Mouse (Mus musculus) MEL (cell line): Measurements from ENCODE around the gene Scaper.

Experiments used
- CHD2 ChIP-seq: IDR thresholded peaks from 2 replicates; pipeline ENCODE4 v1.6.1; 2011; ENCODE audit warnings: low read length, improper control_type of control experiment
- CTCF ChIP-seq, 3 experiments: IDR thresholded peaks in 2 of 3; conservative IDR thresholded peaks in 1 of 3; 2 replicates each; pipeline ENCODE4 v1.5.1; 2011 to 2012; ENCODE audit warnings: low read length in 3 of 3, low read depth in 2 of 3, mild to moderate bottlenecking in 2 of 3, improper control_type of control experiment in 1 of 3, inconsistent platforms in 1 of 3, mixed read lengths in 1 of 3, moderate library complexity in 1 of 3; ENCODE audit not compliant: control insufficient read depth in 1 of 3, insufficient read depth in 1 of 3, poor library complexity in 1 of 3, severe bottlenecking in 1 of 3
- ETS1 ChIP-seq: IDR thresholded peaks from 2 replicates; pipeline ENCODE4 v1.6.1; 2012; ENCODE audit warnings: low read depth, mild to moderate bottlenecking, inconsistent platforms, low read length, improper control_type of control experiment, moderate library complexity
- JUND ChIP-seq: IDR thresholded peaks from 2 replicates; pipeline ENCODE4 v1.6.1; 2011; ENCODE audit warnings: low read depth, mild to moderate bottlenecking, improper control_type of control experiment, low read length
- MAX ChIP-seq: IDR thresholded peaks from 2 replicates; pipeline ENCODE4 v1.6.1; 2011; ENCODE audit warnings: low read length, improper control_type of control experiment
- POLR2A ChIP-seq, 2 experiments: IDR thresholded peaks; 2 replicates each; pipeline ENCODE4 v1.6.1; 2011 to 2012; ENCODE audit warnings: low read length in 2 of 2, mild to moderate bottlenecking in 2 of 2, control low read depth in 1 of 2, improper control_type of control experiment in 1 of 2, low read depth in 1 of 2, moderate library complexity in 1 of 2; ENCODE audit not compliant: control insufficient read depth in 1 of 2, insufficient read depth in 1 of 2, poor library complexity in 1 of 2
- POLR2AphosphoS2 ChIP-seq: IDR thresholded peaks from 2 replicates; pipeline ENCODE4 v1.6.1; 2011; ENCODE audit warnings: low read length, improper control_type of control experiment
- SIN3A ChIP-seq: IDR thresholded peaks from 2 replicates; pipeline ENCODE4 v1.6.1; 2012; ENCODE audit warnings: low read length, improper control_type of control experiment, inconsistent platforms
- SMC3 ChIP-seq: IDR thresholded peaks from 2 replicates; pipeline ENCODE4 v1.6.1; 2011; ENCODE audit warnings: low read depth, low read length, improper control_type of control experiment
- TBP ChIP-seq: IDR thresholded peaks from 2 replicates; pipeline ENCODE4 v1.8.0; 2011; ENCODE audit warnings: low read depth, low read length, improper control_type of control experiment
- USF1 ChIP-seq: IDR thresholded peaks from 2 replicates; pipeline ENCODE4 v1.6.1; 2014; ENCODE audit warnings: low read depth, mild to moderate bottlenecking, inconsistent platforms, low read length, improper control_type of control experiment, moderate library complexity
- USF2 ChIP-seq, 2 experiments: IDR thresholded peaks; 2 replicates each; pipeline ENCODE4 v1.6.1; 2011 to 2012; ENCODE audit warnings: improper control_type of control experiment in 2 of 2, low read length in 2 of 2, borderline replicate concordance in 1 of 2, inconsistent platforms in 1 of 2, low read depth in 1 of 2, mild to moderate bottlenecking in 1 of 2; ENCODE audit not compliant: insufficient read depth in 1 of 2
- ZC3H11A ChIP-seq: IDR thresholded peaks from 2 replicates; pipeline ENCODE4 v1.6.1; 2012; ENCODE audit warnings: low read depth, mild to moderate bottlenecking, inconsistent platforms, low read length, improper control_type of control experiment
- ZMIZ1 ChIP-seq: IDR thresholded peaks from 2 replicates; pipeline ENCODE4 v1.6.1; 2012; ENCODE audit warnings: low read depth, mild to moderate bottlenecking, inconsistent platforms, low read length, improper control_type of control experiment, moderate library complexity

- TF ChIP-seq CTCF (IDR thresholded peaks at IDR 0.05 in 2 of 3, conservative IDR thresholded peaks at IDR 0.05 in 1 of 3; ENCODE audit: control insufficient read depth in 1 of 3, insufficient read depth in 1 of 3, low read depth in 2 of 3, low read length in 3 of 3, poor library complexity in 1 of 3, severe bottlenecking in 1 of 3): no peak
- no peak for TF ChIP-seq ETS1
- no peak for TF ChIP-seq ZMIZ1
- no peak for TF ChIP-seq SMC3
- no peak for TF ChIP-seq CHD2
- TF ChIP-seq MAX: no peak
- no peak for TF ChIP-seq ZC3H11A
- TF ChIP-seq POLR2A (IDR thresholded peaks at IDR 0.05; ENCODE audit: control insufficient read depth in 1 of 2, insufficient read depth in 1 of 2, low read depth in 1 of 2, low read length in 2 of 2, poor library complexity in 1 of 2): no peak
- no peak for TF ChIP-seq USF2 (IDR thresholded peaks at IDR 0.05; ENCODE audit: borderline replicate concordance in 1 of 2, insufficient read depth in 1 of 2, low read depth in 1 of 2, low read length in 2 of 2)
- no peak for TF ChIP-seq POLR2AphosphoS2
- TF ChIP-seq JUND: no peak
- TF ChIP-seq TBP: no peak
- no peak for TF ChIP-seq SIN3A
- TF ChIP-seq USF1: no peak
Observed at GRCm38 (mm10) chr9:55916751-55917150, 21.2 kb downstream of the Scaper start.
